Mouse (Mus musculus) heart, embryonic 14.5 days (tissue): ENCODE results near the gene Olfr96. TPM values are rescaled to one million over a fixed set of nuclear protein-coding genes. Genes with fewer than 3 reads are reported as not detected.
A peak's percentile ranks its signal among the peaks of the same experiment; 100 is the strongest.
"Not testable (repeated sequence)": the region's sequence is repeated elsewhere in the genome, so short reads cannot be mapped to it uniquely, and the experiment has no call there.

Experiments used
- ATAC-seq: fragments of 200-750 bp; cut with Nextera tagmentation; 2 replicates; pipeline ENCODE4 v1.8.0; 2017; ENCODE audit warnings: low read depth, moderate TSS enrichment; ENCODE audit not compliant: insufficient number of reproducible peaks, insufficient read depth, low FRiP score
- H3K27ac ChIP-seq, 2 experiments: fragments of 200-500 bp in 1 of 2; fragments of 300-500 bp in 1 of 2; sonication (generic) in 1 of 2; replicated peaks in 1 of 2; 2 replicates each; pipeline ENCODE4 v1.5.1; 2012 to 2014; ENCODE audit warnings: low read depth in 2 of 2, low read length in 2 of 2, control low read depth in 1 of 2, mild to moderate bottlenecking in 1 of 2, mixed read lengths in 1 of 2; ENCODE audit not compliant: control insufficient read depth in 1 of 2, insufficient read depth in 1 of 2
- H3K27me3 ChIP-seq: fragments of 300-500 bp; sonication (generic); 2 replicates; pipeline ENCODE4 v1.6.1; 2014; ENCODE audit warnings: mild to moderate bottlenecking, low read length, control low read depth; ENCODE audit not compliant: control insufficient read depth, insufficient read depth
- H3K36me3 ChIP-seq: fragments of 300-500 bp; sonication (generic); 2 replicates; pipeline ENCODE4 v1.6.1; 2014; ENCODE audit warnings: mild to moderate bottlenecking, control low read depth, low read length, mixed read lengths; ENCODE audit not compliant: control insufficient read depth, insufficient read depth
- H3K4me1 ChIP-seq, 2 experiments: fragments of 200-500 bp in 1 of 2; fragments of 300-500 bp in 1 of 2; sonication (generic) in 1 of 2; 2 replicates each; pipeline ENCODE4 v1.6.1; 2012 to 2014; ENCODE audit warnings: low read length in 2 of 2, control low read depth in 1 of 2, mixed read lengths in 1 of 2; ENCODE audit not compliant: control insufficient read depth in 2 of 2, insufficient read depth in 2 of 2
- H3K4me2 ChIP-seq: fragments of 300-500 bp; sonication (generic); 2 replicates; pipeline ENCODE4 v1.6.1; 2014; ENCODE audit warnings: mild to moderate bottlenecking, low read length
- H3K4me3 ChIP-seq, 2 experiments: fragments of 200-500 bp in 1 of 2; fragments of 300-500 bp in 1 of 2; sonication (generic) in 1 of 2; 2 replicates each; pipeline ENCODE4 v1.5.1; 2012 to 2014; ENCODE audit warnings: low read length in 2 of 2, mild to moderate bottlenecking in 2 of 2, control low read depth in 1 of 2, low read depth in 1 of 2, moderate library complexity in 1 of 2; ENCODE audit not compliant: control insufficient read depth in 1 of 2, insufficient read depth in 1 of 2
- H3K9ac ChIP-seq: fragments of 300-500 bp; sonication (generic); 2 replicates; pipeline ENCODE4 v1.6.1; 2014; ENCODE audit warnings: mild to moderate bottlenecking, low read length
- H3K9me3 ChIP-seq: fragments of 300-500 bp; sonication (generic); 2 replicates; pipeline ENCODE4 v1.6.1; 2016; ENCODE audit warnings: low read length, control low read depth; ENCODE audit not compliant: control insufficient read depth
- WGBS: fragments of 180-500 bp; shearing (Covaris S2); extraction: QIAGEN DNeasy Blood & Tissue Kit; methylation state at CpG from one replicate; pipeline ENCODE4 v1.1.7; 2014; 5-methylcytosine and 5-hydroxymethylcytosine counted together
- polyA plus RNA-seq: library from polyadenylated mRNA; unstranded; fragments of >200 nt; fragmentation: Nextera tagmentation; extraction: Ambion mirVana; gene quantifications from 2 replicates; pipeline ENCODE4 v1.2.1, GENCODE M21; 2014

Olfr96 gene
- polyA plus RNA-seq, 1 experiment from 2014 or later, result not detected

DNA sequence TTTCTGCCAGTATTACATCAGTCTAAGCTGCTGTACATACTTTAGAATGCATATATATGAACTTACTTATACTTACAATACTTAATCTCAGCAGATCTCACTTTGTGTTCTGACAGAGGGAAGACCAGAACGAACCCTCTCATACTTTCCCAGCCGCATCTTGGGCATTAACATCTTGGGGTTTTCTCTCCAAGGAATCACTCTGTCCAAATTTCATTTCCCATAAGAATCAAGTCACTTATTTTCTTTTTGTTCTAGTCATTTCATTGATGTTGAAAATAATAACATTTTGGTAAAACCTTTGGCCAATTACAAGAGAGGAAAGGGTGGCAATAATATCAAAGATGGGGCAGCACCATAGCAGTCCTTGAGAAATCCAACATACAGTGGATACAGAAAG is 17.3 kb downstream of the Olfr96 start, which contains the start of gene Olfr97:
Olfr97 (minus strand) TSS at position 101 of the 400 bp plus-strand sequence.
- ATAC-seq, H3K4me3 ChIP-seq, H3K4me1 ChIP-seq, H3K9me3 ChIP-seq, H3K27ac ChIP-seq, H3K27me3 ChIP-seq, H3K36me3 ChIP-seq, H3K4me2 ChIP-seq, H3K9ac ChIP-seq: not testable (repeated sequence)
- 77% methylated on average over 2 of the region's 2 CpGs for WGBS

DNA sequence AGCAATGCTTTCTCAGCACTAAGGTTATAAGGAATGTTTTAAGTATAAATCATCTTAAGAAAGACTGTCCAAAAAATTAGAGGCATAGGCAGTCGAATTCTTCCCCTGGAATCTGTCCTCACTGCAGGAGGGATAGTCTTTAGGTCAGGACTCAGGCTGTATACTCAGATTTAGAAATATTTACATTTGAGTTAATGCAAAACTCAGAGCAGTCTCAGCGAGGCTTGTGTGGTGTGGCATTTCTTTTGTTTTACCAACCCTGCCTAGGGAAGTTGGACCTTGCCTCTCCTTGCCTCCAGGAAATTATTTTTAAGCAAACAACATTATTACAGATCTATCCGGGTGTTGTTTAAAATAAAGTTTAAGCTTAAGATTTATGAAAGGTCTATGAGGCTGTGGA is 22.3 kb downstream of the Olfr96 start:
- WGBS, result 56% methylated on average over 3 of the region's 3 CpGs
- no peak overlapping the region for H3K4me3 ChIP-seq
- H3K27me3 ChIP-seq, result no peaks in the 10 kb centered on the region
- no peaks in the 10 kb centered on the region for H3K36me3 ChIP-seq
- H3K9me3 ChIP-seq, result 0 out of 2 replicates have a peak, but pooled peaks cover 5% of the 10 kb centered on the region
- no peaks in the 10 kb centered on the region for H3K4me1 ChIP-seq
- H3K9ac ChIP-seq, result no peak overlapping the region
- no peak overlapping the region for H3K27ac ChIP-seq
- no peak for ATAC-seq
- H3K4me2 ChIP-seq, result no peak overlapping the region

DNA sequence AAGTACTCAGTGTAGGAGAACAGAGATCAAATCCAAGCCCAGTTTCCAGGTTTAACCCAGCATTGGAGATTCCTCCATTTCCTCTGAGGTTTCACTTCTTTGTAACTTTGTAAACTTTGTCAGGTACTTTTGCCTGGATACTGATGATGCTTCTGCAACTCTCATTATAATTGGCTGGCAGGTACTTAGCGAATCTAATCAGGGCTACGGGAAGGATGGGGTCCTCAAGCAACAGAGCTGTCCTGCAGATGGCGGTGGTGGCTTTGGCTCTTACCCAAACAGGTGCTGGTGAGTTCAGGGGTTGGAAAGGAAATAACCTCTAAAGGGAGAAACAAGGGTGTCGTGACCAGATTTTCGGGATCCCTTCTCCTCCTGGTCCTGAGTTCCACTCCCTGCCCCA is 26.8 kb downstream of the Olfr96 start:
- Histone ChIP-seq H3K27me3 (no peaks in the 10 kb centered on the region), H3K9ac (no peak overlapping the region), H3K27ac (no peak overlapping the region), H3K9me3 (no peaks in the 10 kb centered on the region), H3K4me3 (no peak overlapping the region), H3K36me3 (no peaks in the 10 kb centered on the region), H3K4me1 (no peaks in the 10 kb centered on the region), H3K4me2 (no peak overlapping the region)
- WGBS, result 32% methylated on average over 5 of the region's 5 CpGs
- ATAC-seq, result no peak

DNA sequence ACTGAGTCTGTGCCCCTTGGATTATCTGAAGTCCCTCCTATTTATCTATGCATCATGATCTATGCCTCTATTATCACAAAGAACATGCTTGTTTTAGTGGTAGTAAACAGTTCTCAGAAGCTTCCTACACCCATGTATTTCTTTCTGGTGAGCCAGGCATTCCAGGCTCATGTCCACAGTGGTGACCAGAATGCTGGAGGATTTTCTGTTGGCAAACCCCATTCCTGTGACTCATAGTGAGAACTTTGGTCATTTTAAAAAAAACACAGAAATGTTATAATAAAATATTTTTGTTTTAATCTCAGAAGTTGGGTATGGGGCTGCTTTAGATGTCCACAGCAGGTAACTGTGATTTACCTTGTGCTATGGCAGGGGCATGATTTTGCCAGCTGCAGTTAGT is 29.5 kb downstream of the Olfr96 start:
- Histone ChIP-seq H3K36me3 (no peaks in the 10 kb centered on the region), H3K9ac (no peak overlapping the region), H3K4me2 (no peak overlapping the region), H3K27me3 (no peaks in the 10 kb centered on the region), H3K4me1 (no peaks in the 10 kb centered on the region), H3K4me3 (no peak overlapping the region), H3K9me3 (no peaks in the 10 kb centered on the region), H3K27ac (no peak overlapping the region)
- ATAC-seq, result no peak

DNA sequence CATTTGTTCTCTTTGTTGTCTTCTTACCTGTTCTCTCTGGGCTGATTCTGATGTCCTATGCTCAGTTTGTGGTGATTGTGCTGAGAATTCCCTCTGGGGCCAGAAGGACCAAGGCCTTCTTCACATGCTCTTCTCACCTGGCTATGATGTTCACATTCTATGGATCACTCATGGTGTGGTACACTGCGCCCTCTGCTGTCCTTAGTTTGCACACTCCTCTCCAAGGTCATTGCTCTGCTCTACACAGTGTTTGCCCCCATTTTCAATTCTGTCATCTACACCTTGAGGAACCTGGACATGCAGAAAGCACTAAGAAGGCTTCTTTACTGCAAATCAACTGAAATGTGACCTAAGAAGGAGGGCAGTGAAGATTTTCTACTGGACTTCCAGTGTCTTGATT is 30.6 kb downstream of the Olfr96 start:
- no peak overlapping the region for H3K4me3 ChIP-seq
- no peak for ATAC-seq
- H3K27me3 ChIP-seq, result no peaks in the 10 kb centered on the region
- H3K27ac ChIP-seq, result no peak overlapping the region
- no peaks in the 10 kb centered on the region for H3K36me3 ChIP-seq
- WGBS, result 4% methylated on average over 1 of the region's 1 CpGs
- H3K9me3 ChIP-seq, result no peaks in the 10 kb centered on the region
- no peak overlapping the region for H3K9ac ChIP-seq
- no peaks in the 10 kb centered on the region for H3K4me1 ChIP-seq
- H3K4me2 ChIP-seq, result no peak overlapping the region

DNA sequence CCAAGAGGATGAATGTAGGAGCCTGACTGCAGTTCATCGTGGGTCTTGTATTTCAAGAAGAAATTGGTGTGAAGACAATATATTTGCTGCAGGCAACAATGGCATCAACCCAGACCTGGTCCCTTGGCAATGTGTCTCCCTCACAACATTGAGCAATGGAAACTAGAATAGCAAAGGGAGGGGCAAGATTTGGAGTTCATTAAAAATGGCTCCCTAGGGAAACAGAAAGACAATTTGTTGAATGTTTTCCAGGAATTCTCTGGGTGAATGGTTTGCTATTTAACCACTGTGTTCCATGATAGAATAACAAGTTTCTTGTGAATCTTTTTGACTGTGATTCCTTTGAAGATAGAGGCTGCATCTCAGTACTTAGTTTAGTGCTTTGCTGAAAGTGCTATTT is 43.7 kb downstream of the Olfr96 start, which contains the start of gene Olfr98:
Olfr98 (minus strand) TSS at position 124 of the 400 bp plus-strand sequence.
- Histone ChIP-seq H3K4me1 (no peaks in the 10 kb centered on the region), H3K4me2 (no peak within 1 kb of the TSS), H3K27me3 (no peaks in the 10 kb centered on the region), H3K9ac (no peak within 1 kb of the TSS), H3K4me3 (no peak within 1 kb of the TSS), H3K27ac (no peak within 1 kb of the TSS), H3K9me3 (no peaks in the 10 kb centered on the region), H3K36me3 (no peaks in the 10 kb centered on the region)
- no peak for ATAC-seq
- 59% methylated on average over 1 of the region's 1 CpGs for WGBS

DNA sequence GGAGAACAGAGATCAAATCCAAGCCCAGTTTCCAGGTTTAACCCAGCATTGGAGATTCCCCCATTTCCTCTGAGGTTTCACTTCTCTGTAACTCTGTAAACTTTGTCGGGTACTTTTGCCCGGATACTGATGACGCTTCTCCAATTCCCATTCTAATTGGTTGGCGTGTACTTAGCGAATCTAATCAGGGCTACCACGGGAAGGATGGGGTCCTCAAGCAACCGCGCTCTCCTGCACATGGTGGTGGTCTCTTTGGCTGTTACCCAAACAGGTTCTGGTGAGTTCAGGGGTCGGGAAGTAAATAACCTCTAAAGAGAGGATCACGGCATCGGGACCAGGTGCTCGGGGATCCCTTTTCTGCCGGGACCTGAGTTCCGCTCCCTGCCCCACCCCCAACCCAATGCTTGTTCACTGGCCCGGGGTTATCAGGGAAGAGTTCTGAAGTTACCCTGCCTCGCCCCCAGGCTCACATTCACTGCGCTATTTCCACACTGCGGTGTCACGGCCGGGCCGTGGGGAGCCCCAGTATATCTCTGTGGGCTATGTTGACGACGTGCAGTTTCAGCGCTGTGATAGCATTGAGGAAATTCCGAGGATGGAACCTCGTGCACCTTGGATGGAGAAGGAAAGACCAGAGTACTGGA is 50.2 kb downstream of the Olfr96 start, which contains the start of gene H2-M3:
H2-M3 (plus strand) TSS at position 163 of the 644 bp plus-strand sequence.
- Histone ChIP-seq H3K9me3 (no peaks in the 10 kb centered on the region), H3K36me3 (no peaks in the 10 kb centered on the region), H3K9ac (peak within 1 kb of the TSS; percentile 68), H3K4me3 (peak within 1 kb of the TSS; percentile 58 to 62), H3K27me3 (no peaks in the 10 kb centered on the region), H3K4me2 (peak within 1 kb of the TSS; percentile 93), H3K4me1 (peaks cover 0 to 3% of the 10 kb centered on the region in 2 experiments; a peak in 1 of 4 replicates), H3K27ac (no peak within 1 kb of the TSS)
- 2% methylated on average over 26 of the region's 26 CpGs for WGBS
- ATAC-seq, result peak; percentile 82; the same call in 1 of the 2 replicates

DNA sequence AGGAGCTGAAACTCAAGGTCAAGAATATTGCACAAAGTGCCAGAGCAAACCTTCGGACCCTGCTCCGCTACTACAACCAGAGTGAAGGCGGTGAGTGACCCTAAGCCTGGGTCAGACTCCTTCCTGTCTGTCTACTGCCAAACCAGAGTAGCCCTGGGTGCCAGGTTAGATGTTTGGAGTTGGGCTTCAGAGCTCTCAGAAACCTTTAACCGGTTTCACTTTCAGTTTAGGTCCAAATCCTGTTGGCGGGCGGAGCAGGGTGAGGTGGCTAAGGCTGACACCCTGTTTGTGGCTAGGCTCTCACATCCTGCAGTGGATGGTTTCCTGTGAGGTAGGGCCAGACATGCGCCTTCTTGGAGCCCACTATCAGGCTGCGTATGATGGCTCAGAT is 50.8 kb downstream of the Olfr96 start:
- no peaks in the 10 kb centered on the region for H3K9me3 ChIP-seq
- H3K27ac ChIP-seq, result no peak overlapping the region
- no peaks in the 10 kb centered on the region for H3K36me3 ChIP-seq
- peak overlapping the region; percentile 68 for H3K9ac ChIP-seq
- H3K4me1 ChIP-seq, result peaks cover 0 to 3% of the 10 kb centered on the region in 2 experiments; a peak in 1 of 4 replicates
- ATAC-seq, result 0 out of 2 replicates have a peak, but pooled peaks have one; percentile 29
- H3K27me3 ChIP-seq, result no peaks in the 10 kb centered on the region
- H3K4me2 ChIP-seq, result peak overlapping the region; percentile 93
- peak overlapping the region; percentile 58 to 62 for H3K4me3 ChIP-seq
- WGBS, result 46% methylated on average over 8 of the region's 8 CpGs
